ENCODE assay signal across 10 mouse cellular contexts in the genomic region with DNA sequence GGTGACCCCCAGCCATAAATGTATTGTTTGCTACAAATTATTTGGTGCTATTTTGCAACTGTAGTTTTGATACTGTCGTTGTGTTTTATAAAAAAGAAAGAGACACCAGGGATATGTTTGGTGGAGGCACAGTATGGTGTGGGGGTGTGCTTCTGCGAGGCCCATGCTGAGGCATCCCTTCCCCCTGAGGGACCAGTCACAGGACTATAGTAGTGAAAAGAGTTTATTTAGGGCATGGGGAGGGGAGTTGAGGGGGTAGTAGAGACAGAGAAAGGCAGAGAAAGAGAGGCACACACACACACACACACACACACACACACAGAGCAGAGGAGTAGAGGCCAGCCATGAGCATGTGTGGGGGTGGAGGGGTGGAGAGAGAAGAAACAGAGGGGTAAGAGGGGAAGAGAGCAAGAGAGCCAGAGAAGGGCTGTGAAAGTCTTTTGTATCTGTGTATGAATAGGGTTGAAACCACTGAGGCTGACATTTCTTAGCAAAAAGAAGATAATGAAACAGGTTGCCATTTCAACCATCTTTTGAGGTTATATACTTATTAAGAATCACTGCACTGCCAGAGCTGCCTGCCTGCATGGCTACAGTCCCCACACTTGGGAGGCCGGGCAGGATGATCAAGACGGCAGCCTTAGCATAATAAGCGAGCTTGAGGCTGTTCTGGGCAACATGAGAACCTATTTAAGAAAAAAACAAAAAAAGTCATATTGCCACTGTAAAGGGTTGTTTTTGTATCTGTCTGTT.
DNase-seq lines count a peak whose midpoint lies in the region; ATAC-seq and TF ChIP-seq lines count a peak whose summit lies in the region.
"Had no signal": no experiment of that assay in that cellular context is flagged by ENCODE, and none has a peak within 500 bp of the region (broad histone marks: within the 10 kb centered on the region; RNA-seq: fewer than 3 reads in every experiment).

No protein-coding gene starts in this region.

- no peaks in the 10 kb centered on the region for H3K27me3 ChIP-seq in heart, adult 2 months (ENCODE audit: control insufficient read depth, insufficient read depth, low read length)
- no peaks in the 10 kb centered on the region for H3K27me3 ChIP-seq in forebrain, embryonic 16.5 days (replicated peaks; ENCODE audit: control insufficient read depth, insufficient read depth, low read length)
- no peaks in the 10 kb centered on the region for H3K27me3 ChIP-seq in midbrain, embryonic 12.5 days

- intact Hi-C loops in heart, adult 2 months (cut with DNase I), result loop anchor here (2.0 kb wide), 2 partner anchors 38 to 304 kb away; no protein-coding TSS in a partner anchor
- intact Hi-C loops in heart, postnatal 14 days (cut with DNase I), result no loop called here

- H3K9ac ChIP-seq in heart, adult 2 months (ENCODE audit: low read depth, low read length), result no peak overlapping the region
- no peak overlapping the region for H3K9ac ChIP-seq in forebrain, embryonic 16.5 days (replicated peaks; ENCODE audit: low read depth, low read length)
- no peak overlapping the region; the same call in 1 of the 2 replicates for H3K9ac ChIP-seq in midbrain, embryonic 12.5 days (replicated peaks)
- H3K9ac ChIP-seq: liver, embryonic 12.5 days had no signal

- peaks cover 3% of the 10 kb centered on the region for H3K36me3 ChIP-seq in heart, adult 2 months (ENCODE audit: control insufficient read depth, insufficient read depth, low read length)
- H3K36me3 ChIP-seq in forebrain, embryonic 16.5 days (ENCODE audit: control insufficient read depth, insufficient read depth), result no peaks in the 10 kb centered on the region
- no peaks in the 10 kb centered on the region for H3K36me3 ChIP-seq in midbrain, embryonic 12.5 days
- H3K36me3 ChIP-seq: G1E; liver, embryonic 12.5 days had no signal

- no peak for TF ChIP-seq CTCF in heart, adult 2 months (IDR thresholded peaks at IDR 0.05)

- H3K4me3 ChIP-seq in heart, adult 2 months, result no peak overlapping the region
- H3K4me3 ChIP-seq in brown adipose tissue, adult 24 weeks (ENCODE audit: insufficient read depth, low read depth, low read length), result no peak overlapping the region
- no peak overlapping the region for H3K4me3 ChIP-seq in forebrain, embryonic 16.5 days (replicated peaks; ENCODE audit: low read length)
- no peak overlapping the region for H3K4me3 ChIP-seq in midbrain, embryonic 12.5 days
- H3K4me3 ChIP-seq: liver, embryonic 12.5 days had no signal

- DNase-seq in heart, adult 2 months, result no peak
- DNase-seq in heart, postnatal 14 days, result no peak
- DNase-seq in ovary, adult 18-20 months (ENCODE audit: low spot score), result no peak
- DNase-seq in adrenal gland, postnatal 36 days, result no peak
- DNase-seq in adipocyte (ENCODE audit: low spot score), result no peak

- 86% methylated on average over 5 of the region's 5 CpGs for WGBS in heart, adult 2 months
- WGBS in forebrain, embryonic 16.5 days, result 54% methylated on average over 5 of the region's 5 CpGs
- 59% methylated on average over 5 of the region's 5 CpGs for WGBS in midbrain, embryonic 12.5 days

- no peaks in the 10 kb centered on the region for H3K79me2 ChIP-seq in heart, adult 2 months (replicated peaks; ENCODE audit: control insufficient read depth, insufficient read depth, low read length)

- peak; percentile 26; the same call in 1 of the 2 replicates for ATAC-seq in forebrain, embryonic 16.5 days
- ATAC-seq in midbrain, embryonic 12.5 days (ENCODE audit: low FRiP score, low read depth), result peak; percentile 41; the same call in 1 of the 2 replicates
- ATAC-seq: liver, embryonic 12.5 days had no signal

- H3K9me3 ChIP-seq in forebrain, embryonic 16.5 days (ENCODE audit: control insufficient read depth, low read length), result no peaks in the 10 kb centered on the region
- no peaks in the 10 kb centered on the region for H3K9me3 ChIP-seq in midbrain, embryonic 12.5 days
- H3K9me3 ChIP-seq: G1E; liver, embryonic 12.5 days had no signal

- H3K4me2 ChIP-seq in forebrain, embryonic 16.5 days (ENCODE audit: low read length), result no peak overlapping the region
- no peak overlapping the region for H3K4me2 ChIP-seq in midbrain, embryonic 12.5 days (replicated peaks)
- H3K4me2 ChIP-seq: liver, embryonic 12.5 days had no signal

- TF ChIP-seq POLR2A in heart, adult 2 months (IDR thresholded peaks at IDR 0.05; ENCODE audit: insufficient read depth, low read depth, low read length), result no peak

- H3K4me1 ChIP-seq in heart, adult 2 months (ENCODE audit: control insufficient read depth, insufficient read depth, low read length), result peaks cover 9% of the 10 kb centered on the region
- H3K4me1 ChIP-seq in brown adipose tissue, adult 24 weeks (ENCODE audit: control insufficient read depth, insufficient read depth, insufficient read length, low read length), result peaks cover 3% of the 10 kb centered on the region; the same call in 1 of the 2 replicates
- H3K4me1 ChIP-seq in forebrain, embryonic 16.5 days (replicated peaks; ENCODE audit: control insufficient read depth, insufficient read depth, low read length), result peaks cover 16% of the 10 kb centered on the region
- H3K4me1 ChIP-seq in midbrain, embryonic 12.5 days, result peaks cover 15% of the 10 kb centered on the region

- peak overlapping the region; percentile 64 for H3K27ac ChIP-seq in heart, adult 2 months
- H3K27ac ChIP-seq in brown adipose tissue, adult 24 weeks (replicated peaks; ENCODE audit: low read depth, low read length), result peak overlapping the region; percentile 83
- peak overlapping the region; percentile 70; the same call in 1 of the 2 replicates for H3K27ac ChIP-seq in forebrain, embryonic 16.5 days (ENCODE audit: low read length)
- 0 out of 2 replicates have a peak overlapping the region, but pooled peaks have one; percentile 17 for H3K27ac ChIP-seq in midbrain, embryonic 12.5 days (replicated peaks)
- H3K27ac ChIP-seq: liver, embryonic 12.5 days had no signal

- TF ChIP-seq EP300 in heart, adult 2 months (IDR thresholded peaks at IDR 0.05; ENCODE audit: insufficient read depth, low read depth, low read length), result no peak

Comparison
In these comparisons a context has a peak if more than half of its experiments do, and no peak if none do; other contexts are left out.
1. H3K27ac ChIP-seq: peak in every context shown above with its lines; median percentile 83 in brown adipose tissue, adult 24 weeks; 70 in forebrain, embryonic 16.5 days; 64 in heart, adult 2 months; 17 in midbrain, embryonic 12.5 days.